Mouse (Mus musculus) T-helper 17 cell (primary cell): ENCODE data around the gene Fzd2.
"Not testable (repeated sequence)": the region's sequence is repeated elsewhere in the genome, so short reads cannot be mapped to it uniquely, and the experiment has no call there.

ENCODE experiments used
- in situ Hi-C, 2 experiments: fragments of 300-600 bp; cut with MboI, MseI; formaldehyde crosslinking; loops; 1 replicate in 1 of 2; 2 replicates in 1 of 2; pipeline ENCODE4 v1.15.1; 2025; ENCODE audit warnings: high pct_unique_total_duplicates in 2 of 2

The Fzd2 gene

DNA sequence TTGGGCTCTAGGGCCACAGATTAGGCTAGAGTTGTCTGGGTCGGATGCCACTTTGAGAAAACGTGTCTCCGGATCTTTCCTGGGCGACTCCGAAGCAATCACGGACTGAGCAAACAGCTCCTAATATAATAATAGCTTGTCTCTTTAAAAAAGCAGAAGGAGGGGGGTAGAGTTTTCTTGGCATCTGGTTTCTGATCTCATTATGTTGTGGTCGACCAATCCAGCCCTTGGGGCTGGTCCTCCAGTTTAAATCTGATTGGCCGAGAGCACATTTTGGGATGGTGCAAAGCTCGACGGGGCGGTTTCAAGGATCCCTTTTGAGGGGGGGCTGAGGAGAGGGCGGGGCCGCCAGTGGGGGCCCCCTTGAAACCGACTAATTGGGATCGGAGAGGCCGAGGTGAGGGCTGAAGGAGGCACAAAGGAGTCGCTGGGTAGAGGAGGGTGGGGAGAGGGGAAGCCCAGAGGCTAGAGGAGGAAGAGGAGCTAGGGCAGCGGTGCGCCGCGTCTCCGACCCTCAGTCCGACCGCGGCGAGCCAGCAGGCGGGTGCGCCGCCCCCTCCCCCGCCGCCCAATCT, at the start of gene Fzd2:
Fzd2 (plus strand) TSS at position 387 of the 575 bp plus-strand sequence.
- in situ Hi-C loops: loop anchor here in 1 of 2 experiments (10.0 kb wide), 1 partner anchor 649 kb away; no protein-coding TSS in a partner anchor

DNA sequence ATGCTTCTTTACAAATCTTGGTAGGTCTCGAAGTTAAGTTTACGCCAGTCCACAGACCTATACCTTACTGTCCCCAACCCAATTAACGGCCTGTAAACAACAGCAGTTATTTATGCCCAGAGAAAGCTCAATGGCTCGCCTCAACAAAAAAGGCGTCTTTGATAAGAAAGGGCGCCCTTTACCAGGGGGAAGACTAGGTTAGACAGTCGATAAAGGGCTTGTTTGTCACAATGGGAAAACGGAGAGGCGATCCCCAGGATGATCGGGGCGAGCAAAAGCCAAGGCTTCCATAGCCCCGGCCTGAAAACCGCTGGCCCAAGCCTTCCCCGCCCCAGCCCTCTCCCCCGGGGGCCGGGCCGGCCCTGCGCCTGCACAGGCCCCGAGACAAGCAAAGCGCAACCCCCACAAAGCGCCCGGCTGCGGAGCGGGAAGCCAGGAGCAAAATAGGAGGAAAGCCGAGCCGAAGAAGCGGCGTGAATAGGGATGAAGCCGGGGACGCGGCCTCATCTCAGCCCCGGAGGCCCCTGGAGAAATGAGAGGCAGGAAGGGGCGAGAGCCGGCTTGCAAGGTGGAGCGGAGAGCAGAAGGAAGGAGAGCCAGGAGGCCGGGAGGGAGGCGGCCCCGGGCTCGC, 48.7 kb upstream of the Fzd2 start:
- in situ Hi-C loops: no loop called here

DNA sequence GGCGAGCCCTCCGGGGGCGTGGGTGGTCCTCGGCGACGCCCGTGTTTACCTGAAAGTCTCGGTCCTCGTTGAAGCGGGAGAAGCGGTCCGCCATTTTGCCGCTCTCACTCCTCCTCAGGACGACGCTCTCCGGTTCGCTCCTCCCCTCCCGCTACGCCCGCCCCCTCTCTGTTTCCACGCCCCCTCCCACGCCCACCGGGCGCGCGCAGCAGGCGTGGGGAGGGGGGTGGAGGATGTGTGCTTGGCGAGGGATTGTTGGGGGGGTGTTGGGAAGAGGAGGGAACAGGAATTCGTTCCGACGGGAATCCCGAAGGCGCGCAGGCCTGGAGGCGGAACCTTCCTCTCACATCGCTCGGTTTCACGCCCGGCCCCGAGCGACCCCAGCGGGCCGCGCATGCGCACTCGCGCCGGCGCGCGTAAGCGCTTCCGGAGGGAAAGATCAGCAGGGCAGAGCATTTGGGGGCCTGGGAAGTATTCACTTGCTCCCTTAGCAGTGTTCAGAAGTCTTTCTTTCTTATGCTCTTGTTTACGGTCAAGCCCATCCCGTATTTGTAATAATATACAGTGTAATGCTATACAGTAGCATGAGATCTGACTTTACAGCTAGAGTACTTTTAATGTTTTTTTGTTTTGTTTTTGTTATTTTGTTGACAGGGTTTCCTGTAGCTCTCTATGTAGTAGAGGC, 48.0 kb upstream of the Fzd2 start, which contains the start of gene Gpatch8:
Gpatch8 (minus strand) TSS at position 362 of the 685 bp plus-strand sequence.
- in situ Hi-C loops: no loop called here

DNA sequence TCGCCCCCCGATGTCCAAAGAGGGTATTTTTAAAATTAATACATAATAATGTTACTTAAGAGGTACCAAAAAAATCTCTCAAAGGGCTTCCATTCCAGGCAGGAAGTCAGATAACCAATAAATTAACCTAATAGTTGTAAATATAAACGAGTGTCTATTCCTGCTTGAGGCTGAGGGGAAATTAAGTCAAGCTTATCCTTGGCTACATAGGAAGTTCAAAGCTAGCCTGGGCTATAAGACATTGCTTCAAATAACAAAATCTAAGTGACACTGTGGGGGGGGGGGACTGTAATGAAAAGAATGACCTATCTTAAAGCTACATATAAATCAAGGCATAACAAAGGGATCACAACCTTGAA, 47.5 kb upstream of the Fzd2 start:
- in situ Hi-C loops: no loop called here

DNA sequence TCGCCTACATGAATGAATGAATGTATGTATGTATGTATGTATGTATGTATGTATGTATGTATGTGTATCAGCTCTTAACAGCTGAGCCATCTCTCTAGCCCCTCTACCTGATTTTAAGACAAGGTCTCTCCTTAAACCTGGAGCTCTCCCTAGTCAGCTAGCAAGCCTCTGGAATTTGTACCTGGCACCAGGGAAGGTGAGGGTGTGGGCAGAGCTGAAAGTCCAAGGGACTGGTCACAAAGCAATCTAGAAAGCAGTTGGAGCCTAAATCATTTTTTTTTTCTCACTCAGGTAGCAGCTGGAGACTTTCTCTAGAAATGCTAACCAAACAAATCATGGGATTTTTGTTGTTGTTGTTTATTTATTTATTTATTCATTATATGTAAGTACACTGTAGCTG, 46.8 kb upstream of the Fzd2 start:
- in situ Hi-C loops: no loop called here

DNA sequence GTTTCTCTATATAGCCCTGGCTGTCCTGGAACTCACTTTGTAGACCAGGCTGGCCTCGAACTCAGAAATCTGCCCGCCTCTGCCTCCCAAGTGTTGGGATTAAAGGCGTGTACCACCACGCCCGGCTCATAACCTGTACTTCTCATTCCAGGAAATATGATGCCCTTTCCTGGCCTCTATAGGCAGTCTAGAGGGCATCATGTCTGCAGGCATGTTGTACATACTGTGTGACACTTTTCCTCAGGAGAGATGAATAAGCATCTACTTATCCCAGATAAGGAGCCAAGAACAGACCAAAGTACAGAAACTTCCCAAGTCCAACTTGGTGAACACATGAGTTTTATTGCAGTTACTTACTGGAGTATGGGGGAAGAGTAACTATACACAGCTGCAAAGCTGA, 45.5 kb upstream of the Fzd2 start:
- in situ Hi-C loops: no loop called here

DNA sequence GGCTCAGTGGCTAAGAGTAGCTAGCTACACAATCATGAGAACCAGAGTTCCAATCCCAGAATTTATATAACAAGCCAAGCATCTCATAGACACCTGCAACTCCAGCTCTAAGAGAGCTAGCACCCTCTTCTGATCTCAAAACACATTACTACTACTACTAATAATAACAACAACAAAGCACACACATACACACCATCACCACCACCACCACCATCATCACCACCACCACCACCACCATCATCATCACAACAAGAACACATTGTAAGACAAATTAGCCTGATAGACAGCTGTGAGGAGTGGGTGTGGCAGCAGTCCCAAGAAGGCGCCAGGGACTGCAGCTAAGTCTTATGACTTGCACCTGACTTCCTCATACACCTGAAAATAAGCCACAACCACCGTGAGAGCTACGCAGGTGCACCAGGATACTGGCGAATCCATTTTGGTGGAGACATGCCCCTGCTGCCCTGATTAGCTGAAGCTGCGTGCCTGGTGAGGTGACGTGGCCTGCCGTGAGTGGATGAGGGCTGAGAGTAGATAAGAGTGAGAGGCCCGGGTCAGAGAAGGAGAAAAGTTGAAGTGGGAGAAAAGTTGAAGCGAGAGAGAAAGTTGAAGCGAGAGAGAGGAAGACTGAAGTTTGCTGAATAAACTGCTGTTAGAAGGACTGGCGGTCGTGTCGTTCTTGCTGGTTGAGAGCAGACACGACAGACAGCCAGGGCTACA, 39.1 kb upstream of the Fzd2 start:
- in situ Hi-C loops: not testable (repeated sequence)

DNA sequence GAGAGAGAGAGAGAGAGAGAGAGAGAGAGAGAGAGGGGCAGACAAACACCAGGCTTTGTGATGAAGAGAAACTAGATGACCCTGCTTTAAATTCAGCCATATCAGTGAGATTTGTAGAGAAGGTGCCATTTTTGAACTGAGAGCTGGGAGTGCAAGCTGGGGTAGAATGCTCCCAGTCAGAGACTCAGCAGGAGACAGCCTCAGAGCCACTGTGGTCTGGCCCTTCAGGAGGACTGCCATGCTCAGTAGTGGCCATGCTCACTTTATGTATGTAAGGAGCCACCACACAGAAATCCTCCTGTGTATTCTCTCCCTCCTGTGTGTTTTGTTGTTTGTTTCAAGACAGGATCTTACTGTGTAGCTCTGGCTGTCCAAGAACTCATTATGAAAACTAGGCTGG, 38.5 kb upstream of the Fzd2 start:
- in situ Hi-C loops: no loop called here

DNA sequence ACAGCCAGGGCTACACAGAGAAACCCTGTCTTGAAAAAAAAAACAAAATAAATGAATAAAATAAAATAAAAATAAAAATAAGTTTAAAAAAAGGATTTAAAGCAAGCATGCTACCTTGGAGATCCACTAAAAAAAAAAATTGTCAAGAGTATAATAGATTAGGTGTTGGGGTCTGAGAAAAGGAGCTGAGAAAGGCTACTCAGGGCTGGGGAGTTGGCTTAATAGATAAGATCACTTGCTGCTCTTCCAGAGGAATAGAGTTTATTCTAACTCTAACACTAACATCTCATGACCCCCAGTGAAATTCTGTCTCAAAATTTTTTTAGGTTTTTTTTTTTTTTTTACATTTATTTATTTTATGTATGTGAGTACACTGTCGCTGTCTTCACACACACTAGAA, 37.9 kb upstream of the Fzd2 start:
- in situ Hi-C loops: no loop called here

DNA sequence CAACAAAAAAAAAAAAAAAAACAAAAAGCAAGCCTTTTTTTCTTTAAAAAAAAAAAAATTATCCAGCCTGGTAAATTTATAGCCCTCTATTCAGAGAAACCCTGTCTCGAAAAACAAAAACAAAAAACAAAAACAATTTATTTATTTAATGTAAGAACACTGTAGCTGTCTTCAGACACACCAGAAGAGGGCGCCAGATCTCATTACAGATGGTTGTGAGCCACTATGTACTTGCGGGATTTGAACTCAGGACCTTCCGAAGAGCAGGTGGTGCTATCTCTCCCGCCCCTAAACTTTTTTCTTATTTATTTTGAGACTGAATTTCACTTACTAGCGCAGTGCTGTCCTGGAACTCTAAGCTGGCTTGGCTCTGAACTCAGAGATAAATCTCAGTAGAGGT, 37.0 kb upstream of the Fzd2 start:
- in situ Hi-C loops: no loop called here

DNA sequence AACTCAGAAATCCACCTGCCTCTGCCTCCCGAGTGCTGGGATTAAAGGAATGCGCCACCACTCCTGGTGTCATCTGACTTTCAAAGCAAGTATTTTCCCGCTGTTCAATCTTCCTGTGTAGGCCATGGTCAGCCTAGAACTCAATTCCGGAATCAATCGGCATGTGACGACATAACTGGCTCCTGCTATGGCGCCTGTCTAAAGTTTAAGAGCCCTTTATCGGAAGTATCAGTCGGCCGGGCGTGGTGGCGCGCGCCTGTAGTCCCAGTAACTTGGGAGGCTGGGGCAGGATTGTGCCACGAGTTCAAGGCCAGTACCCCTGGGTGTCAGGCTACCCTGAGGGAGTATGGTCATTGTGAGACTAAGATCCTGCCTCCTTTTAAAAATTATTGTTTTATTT, 36.5 kb upstream of the Fzd2 start:
- in situ Hi-C loops: no loop called here

DNA sequence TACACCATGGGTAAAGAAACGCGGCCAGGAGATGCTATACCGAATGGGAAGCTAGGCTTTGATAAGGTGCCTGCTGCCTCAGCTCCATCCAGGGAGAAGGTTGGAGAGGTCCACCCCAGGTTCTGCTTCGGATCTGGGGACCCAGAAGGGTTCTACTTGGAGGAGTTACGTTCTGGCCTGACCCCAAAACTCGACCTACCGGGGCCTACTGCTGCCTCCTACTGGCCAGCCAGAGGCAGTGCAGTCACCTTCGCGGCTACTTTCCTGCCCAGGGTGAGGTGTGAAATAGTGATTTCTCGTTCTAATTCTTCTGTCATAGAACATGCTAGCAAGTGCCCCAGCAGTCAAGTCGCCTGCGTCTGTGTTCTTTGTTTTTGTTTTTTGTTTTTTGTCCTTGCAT, 36.0 kb upstream of the Fzd2 start:
- in situ Hi-C loops: no loop called here

DNA sequence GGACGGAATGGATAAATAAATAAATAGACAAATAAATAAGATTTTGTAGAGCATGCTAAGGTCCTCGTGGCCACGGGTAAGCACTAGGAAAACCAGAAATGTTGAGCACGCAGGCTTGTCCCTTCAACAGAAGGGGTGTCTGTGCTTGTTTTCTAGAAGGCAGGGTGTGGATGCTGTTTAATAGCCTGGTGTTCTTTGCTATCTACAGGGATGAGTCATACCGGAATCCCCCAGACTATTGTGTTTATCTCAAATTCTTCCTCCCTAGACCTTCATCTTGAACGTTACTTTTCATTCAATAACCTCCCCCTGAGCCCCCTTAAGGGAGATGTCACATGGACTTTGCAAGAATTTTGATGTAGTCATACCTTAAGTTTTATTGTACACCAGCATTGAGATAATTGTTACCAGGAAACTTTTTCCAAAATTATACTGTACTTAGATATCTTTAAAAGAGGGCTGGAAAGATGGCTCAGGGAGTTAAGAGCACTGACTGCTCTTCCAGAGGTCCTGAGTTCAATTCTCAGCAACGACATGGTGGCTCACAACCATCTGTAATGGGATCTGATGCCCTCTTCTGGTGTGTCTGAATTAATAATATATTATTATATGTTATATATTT, 35.3 kb upstream of the Fzd2 start:
- in situ Hi-C loops: no loop called here

DNA sequence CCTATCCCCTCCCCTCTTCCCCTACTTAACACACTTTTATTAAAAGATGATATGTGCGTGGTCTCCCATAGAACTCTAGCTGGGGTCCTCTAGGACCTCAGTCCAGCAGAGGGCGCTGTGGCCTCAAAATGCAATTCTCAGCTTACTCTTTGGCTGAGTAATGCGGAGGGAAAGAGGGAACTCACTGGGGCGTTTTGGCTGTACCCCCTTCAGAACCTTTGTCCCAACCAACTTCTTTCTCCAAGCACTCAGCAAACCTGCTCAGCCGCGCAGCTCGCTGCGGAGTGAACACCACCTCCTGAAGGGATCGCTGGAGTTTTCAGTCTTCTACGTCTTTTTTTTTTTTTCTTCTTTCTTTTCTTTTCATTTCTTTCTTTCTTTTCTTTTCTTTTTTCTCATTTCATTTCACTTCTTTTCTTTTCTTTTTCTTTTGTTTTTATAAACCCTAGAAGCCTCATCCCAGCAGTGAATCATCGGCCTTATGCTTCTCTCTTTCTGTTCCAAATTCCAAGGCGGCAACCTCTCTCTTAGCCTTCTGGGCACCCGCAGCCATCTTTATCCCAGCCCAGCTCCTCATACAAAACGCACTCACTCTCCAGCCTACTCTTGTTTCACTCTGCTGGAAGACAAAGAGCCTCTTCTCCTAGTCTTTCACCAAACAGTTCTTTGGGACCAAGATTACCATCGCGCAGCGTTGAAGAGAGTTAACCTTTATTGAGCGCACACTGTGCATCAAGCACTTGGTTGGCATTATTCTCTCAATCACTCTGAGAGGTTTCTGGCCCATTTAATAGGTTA, 31.1 kb upstream of the Fzd2 start:
- in situ Hi-C loops: no loop called here

DNA sequence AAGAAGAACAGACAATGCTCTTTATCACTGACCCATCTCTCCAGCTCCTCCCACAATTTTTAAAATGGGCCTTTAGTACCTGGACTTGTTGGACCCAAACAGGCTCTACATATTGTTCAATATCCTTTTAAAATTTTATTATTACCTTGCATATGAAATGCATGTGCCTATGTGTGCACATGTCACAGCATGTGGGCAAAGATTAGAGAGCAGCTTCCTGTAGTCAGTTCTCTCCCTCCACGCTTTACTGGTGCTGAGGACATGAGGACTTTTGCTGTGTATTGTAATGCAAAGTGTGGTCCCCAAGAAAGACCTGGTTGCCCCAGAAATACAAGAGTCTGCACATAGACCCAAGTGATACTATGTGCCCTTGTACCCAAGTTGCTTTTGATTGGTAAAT, 29.2 kb upstream of the Fzd2 start:
- in situ Hi-C loops: loop anchor here in 1 of 2 experiments (5.0 kb wide), 2 partner anchors 77 to 78 kb away; no protein-coding TSS in a partner anchor

DNA sequence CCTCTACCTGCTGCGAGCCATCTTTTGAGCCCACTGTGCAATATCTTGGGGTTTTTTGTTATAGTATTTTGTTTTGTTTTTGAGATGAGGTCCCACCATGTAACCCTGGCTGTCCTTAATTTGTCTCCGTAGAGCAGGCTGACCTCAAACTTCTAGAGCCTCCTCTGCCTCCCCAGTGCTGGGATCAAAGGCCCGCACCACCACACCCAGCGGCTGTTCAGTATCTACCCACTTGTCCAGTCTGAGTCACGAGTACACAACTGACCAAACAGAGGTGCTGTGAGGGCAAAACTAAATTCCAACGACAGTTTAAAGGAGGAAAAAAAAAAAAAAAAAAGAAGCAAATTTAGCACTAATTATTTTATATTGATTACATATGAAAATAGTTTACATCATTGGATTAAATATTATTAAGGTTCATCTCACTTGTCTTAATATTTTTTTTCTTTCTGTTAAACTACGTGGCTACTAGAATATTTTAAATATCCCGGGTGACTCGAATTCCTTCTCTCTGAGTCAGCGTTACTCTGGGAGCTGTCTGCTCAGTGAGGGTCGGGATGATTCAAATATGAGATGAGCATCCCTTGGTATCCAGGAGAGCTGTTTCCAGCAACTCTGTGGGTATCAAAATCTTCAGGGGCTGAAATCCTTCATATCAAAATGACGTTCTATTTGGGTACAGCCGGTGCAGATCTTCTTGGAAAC, 28.0 kb upstream of the Fzd2 start:
- in situ Hi-C loops: loop anchor here in 1 of 2 experiments (5.0 kb wide), 2 partner anchors 76 to 79 kb away; no protein-coding TSS in a partner anchor

DNA sequence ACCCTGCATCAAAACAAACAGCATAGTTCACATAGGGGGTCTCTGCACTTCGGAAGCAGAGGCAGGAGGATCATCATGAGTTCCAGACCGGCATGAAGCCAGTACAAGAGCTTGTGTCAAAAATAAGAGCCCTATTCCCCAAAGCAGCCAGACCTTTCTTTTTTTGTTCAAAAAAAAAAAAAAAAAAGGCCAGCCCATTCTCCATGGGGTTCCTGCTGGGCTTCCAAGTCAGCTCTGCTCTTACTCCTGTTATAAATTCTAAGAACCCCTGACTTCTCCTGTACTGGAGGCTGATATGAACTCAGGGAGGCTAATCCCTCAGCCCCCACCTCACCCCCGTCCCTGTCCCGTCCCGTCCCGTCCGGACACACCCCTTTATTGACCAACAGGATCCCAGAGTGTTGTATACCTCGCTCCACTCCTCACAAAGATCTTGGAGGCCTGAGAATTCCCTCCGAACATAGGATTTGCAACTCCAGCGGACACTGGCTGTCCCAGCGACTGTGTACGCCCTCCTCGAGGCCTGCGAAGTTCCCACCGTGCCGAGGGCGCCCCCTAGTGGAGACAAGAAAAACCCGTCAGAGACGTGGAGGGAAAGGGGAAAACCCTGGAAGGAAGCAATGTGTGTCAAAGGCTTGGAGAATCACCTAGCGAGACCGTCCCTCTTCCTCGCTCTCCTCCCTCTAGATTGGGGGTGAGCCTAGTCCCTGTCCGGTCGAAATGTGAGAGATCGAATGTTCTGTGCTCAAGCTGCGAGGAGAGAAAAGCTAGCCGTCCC, 25.7 kb upstream of the Fzd2 start:
- in situ Hi-C loops: loop anchor here in 1 of 2 experiments (5.0 kb wide), 2 partner anchors 74 to 81 kb away; no protein-coding TSS in a partner anchor

DNA sequence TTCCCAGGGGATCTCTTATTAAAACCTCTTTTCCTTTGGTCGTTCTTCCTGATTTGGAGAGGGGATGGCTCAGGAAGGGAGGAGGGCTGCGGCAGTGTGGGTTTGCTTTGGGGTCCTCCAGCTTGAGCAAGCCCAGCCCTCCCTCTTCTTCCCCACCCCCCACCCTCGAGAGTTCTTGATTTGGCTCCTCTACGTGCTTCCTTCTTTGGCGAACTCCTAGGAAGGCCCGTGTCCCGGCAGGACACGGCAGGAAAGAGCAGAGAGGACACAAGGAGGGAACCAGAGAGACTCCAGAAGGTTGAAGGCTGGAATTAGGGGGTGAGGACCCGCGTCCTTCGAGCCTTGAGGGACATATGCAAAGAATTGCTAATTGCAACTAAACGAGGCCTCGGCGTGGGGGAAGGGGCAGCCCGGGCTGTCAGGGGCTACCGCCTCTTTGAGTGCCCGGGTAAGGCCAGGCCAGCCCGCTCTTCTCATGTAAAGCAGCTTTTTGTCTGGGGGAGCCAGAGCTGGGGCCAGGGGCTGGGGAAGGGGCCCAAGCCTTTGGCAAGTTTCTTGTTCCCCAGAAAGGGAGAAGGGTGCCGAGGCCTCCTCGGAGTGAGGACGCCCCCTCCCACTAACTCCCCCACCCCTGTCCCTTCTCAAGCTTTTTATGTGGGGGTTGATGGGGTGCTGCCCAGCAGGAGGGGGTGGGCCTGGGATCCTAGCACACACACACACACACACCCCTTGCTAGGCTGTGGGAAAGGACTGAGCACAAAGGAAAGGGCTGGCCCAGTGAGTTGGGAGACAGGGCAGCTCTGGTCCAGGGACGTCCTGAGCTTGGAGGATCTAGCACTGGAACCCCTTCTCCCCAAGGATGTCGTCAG, 24.8 kb upstream of the Fzd2 start, which contains the start of gene Gm11627:
Gm11627 (minus strand) TSS at position 297 of the 869 bp plus-strand sequence.
- in situ Hi-C loops: loop anchor here (5.0 kb wide), 3 partner anchors 73 to 92 kb away; no protein-coding TSS in a partner anchor
